Mouse (Mus musculus) lung, adult 2 months (tissue): ENCODE data around the gene H2afy2.

Source experiments
- CTCF ChIP-seq: fragments of 200-500 bp; IDR thresholded peaks from 2 replicates; pipeline ENCODE4 v1.5.1; 2011; ENCODE audit warnings: mild to moderate bottlenecking, low read length, control low read depth; ENCODE audit not compliant: insufficient read depth
- POLR2A ChIP-seq: fragments of 200-500 bp; IDR thresholded peaks from 2 replicates; pipeline ENCODE4 v1.6.1; 2011; ENCODE audit warnings: low read depth, mild to moderate bottlenecking, control low read depth, low read length, borderline replicate concordance; ENCODE audit errors: extremely low read depth

- no peak for TF ChIP-seq CTCF
- TF ChIP-seq POLR2A = no peak
Observed at GRCm38 (mm10) chr10:61820050-61820449, 36.1 kb upstream of the H2afy2 start.
